Mouse (Mus musculus): Measurements from ENCODE around the gene Olfr229. TPM values are rescaled to one million over a fixed set of nuclear protein-coding genes. Genes with fewer than 3 reads are reported as not detected.
"Not testable (repeated sequence)": the region's sequence is repeated elsewhere in the genome, so short reads cannot be mapped to it uniquely, and the experiment has no call there.

Gene Olfr229
- not detected in 2 replicates for polyA plus RNA-seq (2014; fragmentation: Nextera tagmentation; extraction: Ambion mirVana)

GRCm38 (mm10) chr9:39907036-39907435 lies at the start of gene Olfr229:
Gene Olfr229 (plus strand): TSS chr9:39907336.
- Histone ChIP-seq H3K9ac (ENCODE audit: low read depth, low read length) (no peak within 1 kb of the TSS), H3K27me3 (ENCODE audit: control insufficient read depth, insufficient read depth, low read length) (no peaks in the 10 kb centered on the region), H3K4me3 (ENCODE audit: low read depth, low read length) (no peak within 1 kb of the TSS), H3K9me3 (ENCODE audit: control insufficient read depth, low read length) (no peaks in the 10 kb centered on the region), H3K27ac (ENCODE audit: low read depth, low read length) (no peak within 1 kb of the TSS), H3K4me2 (replicated peaks; ENCODE audit: low read depth, low read length) (no peak within 1 kb of the TSS), H3K36me3 (ENCODE audit: control insufficient read depth, insufficient read depth, low read length) (no peaks in the 10 kb centered on the region), H3K4me1 (replicated peaks; ENCODE audit: control insufficient read depth, insufficient read depth, low read length) (no peaks in the 10 kb centered on the region)
- no peak for ATAC-seq (ENCODE audit: low FRiP score)
- no peak for DNase-seq (ENCODE audit: low spot score)
- 81% methylated on average over 2 of the region's 2 CpGs for WGBS

- H3K27me3 ChIP-seq (ENCODE audit: control insufficient read depth, insufficient read depth, low read length), result no peaks in the 10 kb centered on the region
- no peaks in the 10 kb centered on the region for H3K4me1 ChIP-seq (replicated peaks; ENCODE audit: control insufficient read depth, insufficient read depth, low read length)
- no peak within 1 kb of the TSS for H3K27ac ChIP-seq (ENCODE audit: low read depth, low read length)
- no peaks in the 10 kb centered on the region for H3K9me3 ChIP-seq (ENCODE audit: control insufficient read depth, low read length)
- ATAC-seq (ENCODE audit: low FRiP score), result no peak
- 74% methylated on average over 2 of the region's 2 CpGs for WGBS
- no peak for DNase-seq (ENCODE audit: low spot score)
- H3K9ac ChIP-seq (ENCODE audit: low read depth, low read length), result no peak within 1 kb of the TSS
- no peak within 1 kb of the TSS for H3K4me3 ChIP-seq (ENCODE audit: low read depth, low read length)
- no peak within 1 kb of the TSS for H3K4me2 ChIP-seq (replicated peaks; ENCODE audit: low read depth, low read length)
- no peaks in the 10 kb centered on the region for H3K36me3 ChIP-seq (ENCODE audit: control insufficient read depth, insufficient read depth, low read length)
Measured at GRCm38 (mm10) chr9:39866122-39866521, 41.0 kb upstream of the Olfr229 start, which contains the start of gene Olfr972. Gene Olfr972 (plus strand): TSS chr9:39866422.

DNA sequence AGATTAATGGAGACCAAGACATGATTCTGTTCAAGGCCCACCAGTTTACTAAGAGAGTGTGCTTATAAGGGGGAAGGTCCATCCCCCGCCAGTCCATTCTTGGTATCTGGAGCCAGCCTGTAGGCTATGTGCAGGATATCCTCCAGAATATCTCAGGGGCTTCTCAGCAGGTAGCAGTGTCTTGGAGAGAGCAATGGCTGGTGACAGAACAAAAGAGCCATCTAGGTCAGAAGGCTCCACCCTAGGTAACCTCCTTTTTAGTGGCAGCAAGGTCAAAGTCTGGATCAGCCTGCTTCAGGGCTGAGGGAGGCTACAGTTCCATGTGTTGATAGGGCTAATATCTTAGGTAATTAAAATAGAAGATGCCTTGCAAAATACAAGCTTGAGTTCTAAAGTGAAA lies 35.1 kb upstream of the Olfr229 start:
- H3K9ac ChIP-seq (ENCODE audit: low read depth, low read length), result not testable (repeated sequence)

GRCm38 (mm10) chr9:39877541-39878396 lies 29.4 kb upstream of the Olfr229 start:
- not testable (repeated sequence) for H3K4me2 ChIP-seq (replicated peaks; ENCODE audit: low read depth, low read length); DNase-seq (ENCODE audit: low spot score); H3K36me3 ChIP-seq (ENCODE audit: control insufficient read depth, insufficient read depth, low read length); H3K9ac ChIP-seq (ENCODE audit: low read depth, low read length); H3K27me3 ChIP-seq (ENCODE audit: control insufficient read depth, insufficient read depth, low read length); H3K27ac ChIP-seq (ENCODE audit: low read depth, low read length); H3K9me3 ChIP-seq (ENCODE audit: control insufficient read depth, low read length); ATAC-seq (ENCODE audit: low FRiP score); H3K4me1 ChIP-seq (replicated peaks; ENCODE audit: control insufficient read depth, insufficient read depth, low read length); H3K4me3 ChIP-seq (ENCODE audit: low read depth, low read length)
- WGBS, result no CpG with 5 or more reads among the region's 4 CpGs

More for the DNA sequence above, 35.1 kb upstream of the Olfr229 start:
- not testable (repeated sequence) for H3K36me3 ChIP-seq (ENCODE audit: control insufficient read depth, insufficient read depth, low read length); H3K4me1 ChIP-seq (replicated peaks; ENCODE audit: control insufficient read depth, insufficient read depth, low read length); H3K9me3 ChIP-seq (ENCODE audit: control insufficient read depth, low read length); H3K27ac ChIP-seq (ENCODE audit: low read depth, low read length); ATAC-seq (ENCODE audit: low FRiP score); DNase-seq (ENCODE audit: low spot score); H3K4me2 ChIP-seq (replicated peaks; ENCODE audit: low read depth, low read length); H3K27me3 ChIP-seq (ENCODE audit: control insufficient read depth, insufficient read depth, low read length); H3K4me3 ChIP-seq (ENCODE audit: low read depth, low read length)
- WGBS, result 88% methylated on average over 1 of the region's 1 CpGs

- ATAC-seq (ENCODE audit: low FRiP score) (no peak), DNase-seq (ENCODE audit: low spot score) (no peak)
- Histone ChIP-seq H3K4me2 (replicated peaks; ENCODE audit: low read depth, low read length) (no peak overlapping the region), H3K4me1 (replicated peaks; ENCODE audit: control insufficient read depth, insufficient read depth, low read length) (no peaks in the 10 kb centered on the region), H3K9ac (ENCODE audit: low read depth, low read length) (no peak overlapping the region), H3K4me3 (ENCODE audit: low read depth, low read length) (no peak overlapping the region), H3K27me3 (ENCODE audit: control insufficient read depth, insufficient read depth, low read length) (no peaks in the 10 kb centered on the region), H3K27ac (ENCODE audit: low read depth, low read length) (no peak overlapping the region), H3K9me3 (ENCODE audit: control insufficient read depth, low read length) (no peaks in the 10 kb centered on the region), H3K36me3 (ENCODE audit: control insufficient read depth, insufficient read depth, low read length) (no peaks in the 10 kb centered on the region)
- 86% methylated on average over 6 of the region's 6 CpGs for WGBS
Measured at GRCm38 (mm10) chr9:39905106-39905505, 2.0 kb upstream of the Olfr229 start.

GRCm38 (mm10) chr9:39909939-39910338 lies 2.8 kb downstream of the Olfr229 start:
- no peak for DNase-seq (ENCODE audit: low spot score)
- whole genome bisulfite sequencing, result 86% methylated on average over 3 of the region's 3 CpGs
- Histone ChIP-seq H3K4me2 (replicated peaks; ENCODE audit: low read depth, low read length) (no peak overlapping the region), H3K36me3 (ENCODE audit: control insufficient read depth, insufficient read depth, low read length) (no peaks in the 10 kb centered on the region), H3K4me1 (replicated peaks; ENCODE audit: control insufficient read depth, insufficient read depth, low read length) (no peaks in the 10 kb centered on the region), H3K9ac (ENCODE audit: low read depth, low read length) (no peak overlapping the region), H3K4me3 (ENCODE audit: low read depth, low read length) (no peak overlapping the region), H3K27ac (ENCODE audit: low read depth, low read length) (no peak overlapping the region), H3K9me3 (ENCODE audit: control insufficient read depth, low read length) (no peaks in the 10 kb centered on the region), H3K27me3 (ENCODE audit: control insufficient read depth, insufficient read depth, low read length) (no peaks in the 10 kb centered on the region)
- no peak for ATAC-seq (ENCODE audit: low FRiP score)

DNA sequence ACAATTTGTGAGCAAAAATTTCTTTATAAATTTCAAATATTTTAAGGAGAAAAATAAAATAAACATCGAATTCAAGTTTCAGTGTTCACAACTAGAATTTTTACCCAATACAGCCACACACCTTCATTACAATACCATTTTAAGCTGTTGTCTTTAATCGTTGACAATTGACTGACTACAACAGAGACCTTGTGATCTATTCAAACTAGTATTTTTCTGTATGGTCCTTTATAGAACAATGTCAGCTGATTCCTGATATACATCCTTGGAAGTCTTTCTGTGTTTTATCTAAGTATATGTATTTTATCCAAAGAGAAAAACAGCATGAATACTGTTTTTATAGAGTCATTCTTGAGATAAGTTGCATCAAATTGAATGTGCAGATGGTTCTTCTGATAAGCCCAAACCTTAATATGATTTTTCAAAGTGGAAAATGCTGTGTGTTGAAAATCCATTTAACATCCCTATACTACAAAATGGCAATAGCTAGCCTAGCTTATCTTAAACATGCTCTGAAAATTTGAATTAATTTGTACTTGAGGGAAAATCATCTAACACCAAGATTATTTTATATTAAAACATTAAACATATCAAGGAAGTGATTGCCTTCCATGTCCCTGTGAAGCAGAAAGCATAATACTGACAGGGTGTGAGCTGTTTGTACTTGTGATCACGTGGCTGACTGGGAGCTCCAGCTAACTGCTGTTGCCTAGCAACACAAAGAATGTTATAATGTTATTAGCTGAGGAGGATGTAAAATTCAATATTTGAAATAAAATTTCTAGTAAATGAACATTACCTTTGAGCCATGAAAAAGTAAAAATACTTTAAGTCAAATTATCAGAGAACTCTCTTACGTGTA lies 21.1 kb downstream of the Olfr229 start:
- not testable (repeated sequence) for H3K9ac ChIP-seq (ENCODE audit: low read depth, low read length); H3K27me3 ChIP-seq (ENCODE audit: control insufficient read depth, insufficient read depth, low read length); DNase-seq (ENCODE audit: low spot score); H3K4me1 ChIP-seq (replicated peaks; ENCODE audit: control insufficient read depth, insufficient read depth, low read length); H3K36me3 ChIP-seq (ENCODE audit: control insufficient read depth, insufficient read depth, low read length); ATAC-seq (ENCODE audit: low FRiP score); H3K4me2 ChIP-seq (replicated peaks; ENCODE audit: low read depth, low read length); H3K4me3 ChIP-seq (ENCODE audit: low read depth, low read length); H3K9me3 ChIP-seq (ENCODE audit: control insufficient read depth, low read length); H3K27ac ChIP-seq (ENCODE audit: low read depth, low read length)
- WGBS, result no CpG with 5 or more reads among the region's 4 CpGs

DNA sequence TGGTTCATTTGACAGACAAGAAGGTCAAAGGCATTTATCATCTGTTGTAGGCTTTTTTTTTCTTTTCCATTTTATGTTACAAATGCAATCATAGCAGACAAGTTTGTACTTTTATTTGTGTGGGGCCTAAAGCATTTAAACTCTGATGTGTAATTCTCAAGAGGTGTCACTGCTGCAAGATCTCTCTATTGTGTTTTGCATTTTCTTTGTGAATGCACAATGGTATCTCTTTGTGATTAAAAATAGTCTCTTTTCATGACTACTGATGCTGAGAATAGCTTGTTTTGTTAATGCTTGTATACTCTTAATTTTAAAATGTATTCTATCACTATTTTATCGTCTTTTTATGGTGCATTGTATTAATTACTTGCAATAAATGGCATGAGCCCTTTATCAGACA lies 21.7 kb downstream of the Olfr229 start:
- H3K4me3 ChIP-seq (ENCODE audit: low read depth, low read length); ATAC-seq (ENCODE audit: low FRiP score); H3K27me3 ChIP-seq (ENCODE audit: control insufficient read depth, insufficient read depth, low read length); H3K4me2 ChIP-seq (replicated peaks; ENCODE audit: low read depth, low read length); DNase-seq (ENCODE audit: low spot score); H3K4me1 ChIP-seq (replicated peaks; ENCODE audit: control insufficient read depth, insufficient read depth, low read length); H3K36me3 ChIP-seq (ENCODE audit: control insufficient read depth, insufficient read depth, low read length); H3K9me3 ChIP-seq (ENCODE audit: control insufficient read depth, low read length); H3K9ac ChIP-seq (ENCODE audit: low read depth, low read length); H3K27ac ChIP-seq (ENCODE audit: low read depth, low read length): not testable (repeated sequence)
- WGBS, result 55% methylated on average over 1 of the region's 1 CpGs

Measured in hindbrain, embryonic 11.5 days (tissue).